In genomic region chr16:10939932-10940331, GRCm38 (mm10) we compare ENCODE assay signal across 17 mouse cellular contexts.
"Had no signal": no experiment of that assay in that cellular context is flagged by ENCODE, and none has a peak within 500 bp of the region (broad histone marks: within the 10 kb centered on the region; RNA-seq: fewer than 3 reads in every experiment).

No protein-coding gene starts in this region.

- H3K9me3 ChIP-seq: liver, embryonic 15.5 days; lung, embryonic 15.5 days; megakaryocyte, embryonic 14.5 days; midbrain, embryonic 12.5 days; neural tube, embryonic 12.5 days; stomach, embryonic 15.5 days had no signal

- H3K4me1 ChIP-seq: liver, embryonic 15.5 days; lung, embryonic 15.5 days; stomach, embryonic 15.5 days had no signal

- H3K27me3 ChIP-seq: liver, embryonic 15.5 days; lung, embryonic 15.5 days; midbrain, embryonic 12.5 days; neural tube, embryonic 12.5 days; stomach, embryonic 15.5 days had no signal

- H3K4me3 ChIP-seq: liver, embryonic 15.5 days; lung, embryonic 15.5 days; megakaryocyte, embryonic 14.5 days; midbrain, embryonic 12.5 days; neural tube, embryonic 12.5 days; stomach, embryonic 15.5 days had no signal

- H3K4me2 ChIP-seq: liver, embryonic 15.5 days; lung, embryonic 15.5 days; midbrain, embryonic 12.5 days; neural tube, embryonic 12.5 days; stomach, embryonic 15.5 days had no signal

- DNase-seq: lung, adult 2 months; lung, postnatal 14 days; lung, postnatal 36 days; midbrain, embryonic 14.5 days; right cerebral cortex, postnatal 14 days; thymus, adult 2 months; thymus, postnatal 25 days; thymus, postnatal 4 days had no signal

- H3K36me3 ChIP-seq: liver, embryonic 15.5 days; lung, embryonic 15.5 days; midbrain, embryonic 12.5 days; neural tube, embryonic 12.5 days; stomach, embryonic 15.5 days had no signal

- ATAC-seq: lung, postnatal 0 days had no signal

- H3K27ac ChIP-seq: liver, embryonic 15.5 days; lung, embryonic 15.5 days; macrophage; midbrain, embryonic 12.5 days; neural tube, embryonic 12.5 days; stomach, embryonic 15.5 days; stomach, postnatal 0 days had no signal

- H3K9ac ChIP-seq: liver, embryonic 15.5 days; lung, embryonic 15.5 days; midbrain, embryonic 12.5 days; neural tube, embryonic 12.5 days; stomach, embryonic 15.5 days had no signal
